ENCODE assay signal across 28 mouse cellular contexts in genomic region chr5:44745706-44746105, GRCm38 (mm10). TPM values are rescaled to one million over a fixed set of nuclear protein-coding genes. Genes with fewer than 3 reads are reported as not detected.
"Had no signal": no experiment of that assay in that cellular context is flagged by ENCODE, and none has a peak within 500 bp of the region (broad histone marks: within the 10 kb centered on the region; RNA-seq: fewer than 3 reads in every experiment).

No protein-coding gene starts in this region.

- H3K27me3 ChIP-seq: embryonic facial prominence, embryonic 12.5 days; embryonic facial prominence, embryonic 13.5 days; embryonic facial prominence, embryonic 15.5 days; forebrain, embryonic 12.5 days; forebrain, embryonic 13.5 days; forebrain, embryonic 15.5 days had no signal

- DNase-seq: cerebellum, adult 8-10 months; cerebellum, adult 9-10 months; cerebellum, adult 9-11 months; cerebellum, postnatal 10 days; cerebellum, postnatal 14 days; cerebellum, postnatal 25 days; cerebellum, postnatal 36 days; embryo, embryonic 11 days; forebrain, postnatal 0 days; gastrocnemius, adult 2 months; gastrocnemius, postnatal 10 days; gastrocnemius, postnatal 14 days; gastrocnemius, postnatal 25 days; gastrocnemius, postnatal 36 days; heart, adult 18-20 months; heart, adult 2 months had no signal

- H3K9me3 ChIP-seq: embryonic facial prominence, embryonic 10.5 days; embryonic facial prominence, embryonic 12.5 days; embryonic facial prominence, embryonic 13.5 days; embryonic facial prominence, embryonic 15.5 days; forebrain, embryonic 10.5 days; forebrain, embryonic 12.5 days; forebrain, embryonic 13.5 days; forebrain, embryonic 15.5 days had no signal

- H3K4me1 ChIP-seq: embryonic facial prominence, embryonic 13.5 days; embryonic facial prominence, embryonic 15.5 days; forebrain, embryonic 10.5 days; forebrain, embryonic 12.5 days; forebrain, embryonic 13.5 days; forebrain, embryonic 15.5 days had no signal

- H3K9ac ChIP-seq: embryonic facial prominence, embryonic 12.5 days; embryonic facial prominence, embryonic 13.5 days; embryonic facial prominence, embryonic 15.5 days; forebrain, embryonic 12.5 days; forebrain, embryonic 13.5 days; forebrain, embryonic 15.5 days; forebrain, postnatal 0 days had no signal

- H3K4me3 ChIP-seq: embryonic facial prominence, embryonic 10.5 days; embryonic facial prominence, embryonic 12.5 days; embryonic facial prominence, embryonic 13.5 days; embryonic facial prominence, embryonic 15.5 days; erythroblast, embryonic 14.5 days; forebrain, embryonic 10.5 days; forebrain, embryonic 12.5 days; forebrain, embryonic 13.5 days; forebrain, embryonic 15.5 days; gastrocnemius, adult 2 months; heart, adult 2 months had no signal

- H3K27ac ChIP-seq: embryonic facial prominence, embryonic 10.5 days; embryonic facial prominence, embryonic 12.5 days; embryonic facial prominence, embryonic 13.5 days; embryonic facial prominence, embryonic 15.5 days; forebrain, embryonic 10.5 days; forebrain, embryonic 12.5 days; forebrain, embryonic 13.5 days; forebrain, embryonic 15.5 days; gastrocnemius, adult 2 months; heart, adult 2 months had no signal

- H3K4me2 ChIP-seq: embryonic facial prominence, embryonic 12.5 days; embryonic facial prominence, embryonic 13.5 days; embryonic facial prominence, embryonic 15.5 days; forebrain, embryonic 12.5 days; forebrain, embryonic 13.5 days; forebrain, embryonic 15.5 days had no signal

- ATAC-seq: forebrain, embryonic 13.5 days; forebrain, embryonic 14.5 days; forebrain, embryonic 15.5 days; forebrain, embryonic 16.5 days; forebrain, postnatal 0 days had no signal

- H3K36me3 ChIP-seq: embryonic facial prominence, embryonic 10.5 days; embryonic facial prominence, embryonic 12.5 days; embryonic facial prominence, embryonic 13.5 days; embryonic facial prominence, embryonic 15.5 days; forebrain, embryonic 10.5 days; forebrain, embryonic 12.5 days; forebrain, embryonic 15.5 days had no signal

RNA-seq across cellular contexts. Expression of gene Ldb2, which starts 53.8 kb away (rescaled TPM):
- total RNA-seq: common myeloid progenitor, adult 5-6 weeks had no signal
- polyA plus RNA-seq: erythroblast, embryonic 14.5 days had no signal
